Mouse (Mus musculus): ENCODE results near the gene Cdsn. TPM values are rescaled to one million over a fixed set of nuclear protein-coding genes. Genes with fewer than 3 reads are reported as not detected.

Cdsn gene
- polyA plus RNA-seq, 1 experiment from 2014 or later: not detected

DNA sequence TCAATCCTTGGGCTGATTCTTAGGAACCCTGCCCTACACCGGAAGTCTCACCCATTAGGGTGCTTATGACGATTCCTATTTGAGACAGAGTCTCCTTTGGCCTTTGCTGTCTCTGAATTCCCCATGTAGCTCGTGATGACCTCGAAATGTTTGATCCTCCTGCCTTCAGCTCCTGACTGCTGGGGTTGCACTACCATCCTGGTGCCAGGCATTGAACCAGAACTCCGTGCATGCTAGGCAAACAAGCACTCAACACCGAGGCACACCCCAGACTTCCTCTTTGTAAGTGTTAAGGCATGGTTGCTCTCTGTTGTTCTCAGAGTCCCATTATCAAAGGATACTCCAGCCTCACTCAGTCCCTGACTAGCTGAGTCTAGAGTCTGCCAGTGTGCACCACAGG is 7.9 kb upstream of the Cdsn start:
- Histone ChIP-seq H3K4me1 (ENCODE audit: control insufficient read depth, insufficient read depth, low read length) (no peaks in the 10 kb centered on the region), H3K27me3 (ENCODE audit: control insufficient read depth, insufficient read depth, low read length) (no peaks in the 10 kb centered on the region), H3K4me2 (replicated peaks; ENCODE audit: low read depth, low read length) (no peak overlapping the region), H3K9me3 (ENCODE audit: control insufficient read depth, low read length) (no peaks in the 10 kb centered on the region), H3K36me3 (ENCODE audit: control insufficient read depth, insufficient read depth, low read length) (no peaks in the 10 kb centered on the region), H3K27ac (ENCODE audit: low read depth, low read length) (no peak overlapping the region), H3K9ac (ENCODE audit: low read depth, low read length) (no peak overlapping the region), H3K4me3 (ENCODE audit: low read length) (no peak overlapping the region)
- no peak for ATAC-seq (ENCODE audit: low FRiP score, low TSS enrichment)
- 78% methylated on average over 6 of the region's 6 CpGs for WGBS

- Histone ChIP-seq H3K4me3 (ENCODE audit: low read length) (no peak overlapping the region), H3K4me1 (ENCODE audit: control insufficient read depth, insufficient read depth, low read length) (no peaks in the 10 kb centered on the region), H3K36me3 (ENCODE audit: control insufficient read depth, insufficient read depth, low read length) (no peaks in the 10 kb centered on the region), H3K27me3 (ENCODE audit: control insufficient read depth, insufficient read depth, low read length) (no peaks in the 10 kb centered on the region), H3K9me3 (ENCODE audit: control insufficient read depth, low read length) (no peaks in the 10 kb centered on the region), H3K9ac (ENCODE audit: low read depth, low read length) (no peak overlapping the region), H3K4me2 (replicated peaks; ENCODE audit: low read depth, low read length) (no peak overlapping the region), H3K27ac (ENCODE audit: low read depth, low read length) (no peak overlapping the region)
- ATAC-seq (ENCODE audit: low FRiP score, low TSS enrichment): no peak
- WGBS: 34% methylated on average over 6 of the region's 6 CpGs
These were observed 7.2 kb upstream of the Cdsn start for GRCm38 (mm10) chr17:35544680-35545079.

GRCm38 (mm10) chr17:35547465-35547864 is 4.5 kb upstream of the Cdsn start:
- Histone ChIP-seq H3K36me3 (ENCODE audit: control insufficient read depth, insufficient read depth, low read length) (no peaks in the 10 kb centered on the region), H3K4me1 (ENCODE audit: control insufficient read depth, insufficient read depth, low read length) (no peaks in the 10 kb centered on the region), H3K4me2 (replicated peaks; ENCODE audit: low read depth, low read length) (no peak overlapping the region), H3K4me3 (ENCODE audit: low read length) (no peak overlapping the region), H3K9ac (ENCODE audit: low read depth, low read length) (no peak overlapping the region), H3K27me3 (ENCODE audit: control insufficient read depth, insufficient read depth, low read length) (no peaks in the 10 kb centered on the region), H3K9me3 (ENCODE audit: control insufficient read depth, low read length) (no peaks in the 10 kb centered on the region), H3K27ac (ENCODE audit: low read depth, low read length) (no peak overlapping the region)
- WGBS: 82% methylated on average over 2 of the region's 2 CpGs
- ATAC-seq (ENCODE audit: low FRiP score, low TSS enrichment): no peak

GRCm38 (mm10) chr17:35548636-35549035 is 3.3 kb upstream of the Cdsn start:
- Histone ChIP-seq H3K4me1 (ENCODE audit: control insufficient read depth, insufficient read depth, low read length) (no peaks in the 10 kb centered on the region), H3K27ac (ENCODE audit: low read depth, low read length) (no peak overlapping the region), H3K36me3 (ENCODE audit: control insufficient read depth, insufficient read depth, low read length) (no peaks in the 10 kb centered on the region), H3K9ac (ENCODE audit: low read depth, low read length) (no peak overlapping the region), H3K9me3 (ENCODE audit: control insufficient read depth, low read length) (no peaks in the 10 kb centered on the region), H3K4me2 (replicated peaks; ENCODE audit: low read depth, low read length) (no peak overlapping the region), H3K27me3 (ENCODE audit: control insufficient read depth, insufficient read depth, low read length) (no peaks in the 10 kb centered on the region), H3K4me3 (ENCODE audit: low read length) (no peak overlapping the region)
- WGBS: 27% methylated on average over 5 of the region's 5 CpGs
- no peak for ATAC-seq (ENCODE audit: low FRiP score, low TSS enrichment)

DNA sequence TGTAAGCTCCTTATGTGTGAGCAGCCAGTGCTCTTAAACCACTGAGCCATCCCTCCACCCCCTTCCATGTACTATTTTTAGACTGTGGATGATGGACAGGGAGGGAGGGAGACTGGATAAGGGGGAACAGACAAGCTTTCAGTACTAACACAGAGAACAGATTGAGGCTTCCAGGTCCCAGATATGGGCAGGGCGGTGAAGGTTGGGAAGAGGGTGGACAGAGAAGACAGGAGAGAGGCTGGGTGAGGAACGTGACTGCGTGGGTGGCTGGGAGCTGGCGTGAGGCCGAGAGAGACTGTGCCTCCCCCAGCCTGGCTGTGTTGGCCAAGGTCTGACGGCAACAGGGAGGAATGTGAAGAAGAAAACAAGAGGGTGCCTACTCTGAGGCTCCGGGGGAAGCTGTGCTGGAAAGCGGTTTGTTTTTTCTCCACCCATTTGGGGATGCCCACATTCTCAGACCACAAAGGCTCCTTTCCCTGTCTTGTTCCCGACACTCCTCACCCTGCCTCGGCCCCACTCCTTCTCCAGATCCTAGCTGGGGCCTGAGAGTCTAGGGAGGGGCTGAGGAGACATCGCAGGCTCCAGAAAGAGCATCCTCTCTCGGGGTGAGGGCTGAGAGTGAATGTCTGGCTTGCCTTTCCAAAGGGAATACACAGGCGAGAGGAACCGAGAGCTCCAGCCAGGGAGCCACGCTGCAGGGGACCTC is 2.3 kb upstream of the Cdsn start:
- Histone ChIP-seq H3K4me3 (ENCODE audit: low read length) (no peak overlapping the region), H3K27ac (ENCODE audit: low read depth, low read length) (peak overlapping the region; percentile 55; the same call in 1 of the 2 replicates), H3K36me3 (ENCODE audit: control insufficient read depth, insufficient read depth, low read length) (no peaks in the 10 kb centered on the region), H3K9me3 (ENCODE audit: control insufficient read depth, low read length) (no peaks in the 10 kb centered on the region), H3K4me2 (replicated peaks; ENCODE audit: low read depth, low read length) (no peak overlapping the region), H3K27me3 (ENCODE audit: control insufficient read depth, insufficient read depth, low read length) (no peaks in the 10 kb centered on the region), H3K9ac (ENCODE audit: low read depth, low read length) (no peak overlapping the region), H3K4me1 (ENCODE audit: control insufficient read depth, insufficient read depth, low read length) (no peaks in the 10 kb centered on the region)
- WGBS: 40% methylated on average over 15 of the region's 15 CpGs
- ATAC-seq (ENCODE audit: low FRiP score, low TSS enrichment): peak; percentile 45; the same call in 1 of the 2 replicates

GRCm38 (mm10) chr17:35550143-35550494 is 1.8 kb upstream of the Cdsn start:
- ATAC-seq (ENCODE audit: low FRiP score, low TSS enrichment): no peak

DNA sequence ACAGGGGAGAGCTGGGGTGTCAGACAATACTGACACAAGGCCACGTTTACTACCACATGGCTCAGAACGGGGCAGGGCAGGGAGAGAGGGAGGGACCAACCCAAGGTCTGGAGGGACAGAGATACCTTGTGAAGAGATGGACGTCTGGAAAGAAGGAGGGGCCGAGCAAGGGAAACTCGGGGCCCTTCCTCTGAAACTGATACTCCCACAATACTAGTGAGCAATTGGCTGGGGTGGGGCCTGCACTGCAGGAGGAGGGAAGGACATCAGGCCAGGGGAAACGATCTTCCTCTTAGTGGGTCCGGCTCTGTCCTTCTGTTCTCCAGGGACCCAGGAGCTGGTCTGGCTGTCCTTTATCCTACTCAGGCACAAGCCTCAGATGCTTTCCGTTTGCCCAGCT is 1.1 kb upstream of the Cdsn start:
- no peak overlapping the region for H3K4me3 ChIP-seq (ENCODE audit: low read length)
- WGBS: 18% methylated on average over 8 of the region's 8 CpGs
- no peak for ATAC-seq (ENCODE audit: low FRiP score, low TSS enrichment)
- no peaks in the 10 kb centered on the region for H3K9me3 ChIP-seq (ENCODE audit: control insufficient read depth, low read length)
- H3K27ac ChIP-seq (ENCODE audit: low read depth, low read length): no peak overlapping the region
- no peaks in the 10 kb centered on the region for H3K36me3 ChIP-seq (ENCODE audit: control insufficient read depth, insufficient read depth, low read length)
- no peak overlapping the region for H3K9ac ChIP-seq (ENCODE audit: low read depth, low read length)
- no peaks in the 10 kb centered on the region for H3K4me1 ChIP-seq (ENCODE audit: control insufficient read depth, insufficient read depth, low read length)
- H3K27me3 ChIP-seq (ENCODE audit: control insufficient read depth, insufficient read depth, low read length): no peaks in the 10 kb centered on the region
- no peak overlapping the region for H3K4me2 ChIP-seq (replicated peaks; ENCODE audit: low read depth, low read length)

More at GRCm38 (mm10) chr17:35550143-35550494, 1.8 kb upstream of the Cdsn start:
- Histone ChIP-seq H3K9ac (ENCODE audit: low read depth, low read length) (no peak overlapping the region), H3K27ac (ENCODE audit: low read depth, low read length) (peak overlapping the region; percentile 55; the same call in 1 of the 2 replicates), H3K9me3 (ENCODE audit: control insufficient read depth, low read length) (no peaks in the 10 kb centered on the region), H3K4me1 (ENCODE audit: control insufficient read depth, insufficient read depth, low read length) (no peaks in the 10 kb centered on the region), H3K4me3 (ENCODE audit: low read length) (no peak overlapping the region), H3K36me3 (ENCODE audit: control insufficient read depth, insufficient read depth, low read length) (no peaks in the 10 kb centered on the region), H3K4me2 (replicated peaks; ENCODE audit: low read depth, low read length) (no peak overlapping the region), H3K27me3 (ENCODE audit: control insufficient read depth, insufficient read depth, low read length) (no peaks in the 10 kb centered on the region)
- 96% methylated on average over 4 of the region's 4 CpGs for WGBS

- Histone ChIP-seq H3K9ac (ENCODE audit: low read depth, low read length) (no peak overlapping the region), H3K4me3 (ENCODE audit: low read length) (no peak overlapping the region), H3K9me3 (ENCODE audit: control insufficient read depth, low read length) (no peaks in the 10 kb centered on the region), H3K27me3 (ENCODE audit: control insufficient read depth, insufficient read depth, low read length) (no peaks in the 10 kb centered on the region), H3K4me2 (replicated peaks; ENCODE audit: low read depth, low read length) (no peak overlapping the region), H3K4me1 (ENCODE audit: control insufficient read depth, insufficient read depth, low read length) (no peaks in the 10 kb centered on the region), H3K27ac (ENCODE audit: low read depth, low read length) (no peak overlapping the region), H3K36me3 (ENCODE audit: control insufficient read depth, insufficient read depth, low read length) (no peaks in the 10 kb centered on the region)
- ATAC-seq (ENCODE audit: low FRiP score, low TSS enrichment): no peak
- 82% methylated on average over 5 of the region's 5 CpGs for WGBS
These were observed 2.4 kb downstream of the Cdsn start for GRCm38 (mm10) chr17:35554321-35554720.

GRCm38 (mm10) chr17:35554761-35555397 is 3.0 kb downstream of the Cdsn start:
- H3K9me3 ChIP-seq (ENCODE audit: control insufficient read depth, low read length): no peaks in the 10 kb centered on the region
- no peak overlapping the region for H3K4me2 ChIP-seq (replicated peaks; ENCODE audit: low read depth, low read length)
- H3K27me3 ChIP-seq (ENCODE audit: control insufficient read depth, insufficient read depth, low read length): no peaks in the 10 kb centered on the region
- no peak overlapping the region for H3K9ac ChIP-seq (ENCODE audit: low read depth, low read length)
- H3K4me3 ChIP-seq (ENCODE audit: low read length): no peak overlapping the region
- no peaks in the 10 kb centered on the region for H3K4me1 ChIP-seq (ENCODE audit: control insufficient read depth, insufficient read depth, low read length)
- no peak overlapping the region for H3K27ac ChIP-seq (ENCODE audit: low read depth, low read length)
- no peak for ATAC-seq (ENCODE audit: low FRiP score, low TSS enrichment)
- H3K36me3 ChIP-seq (ENCODE audit: control insufficient read depth, insufficient read depth, low read length): no peaks in the 10 kb centered on the region
- 94% methylated on average over 18 of the region's 18 CpGs for WGBS

Data from kidney, embryonic 14.5 days (tissue).